ENCODE assay signal across 19 mouse cellular contexts in the genomic region with DNA sequence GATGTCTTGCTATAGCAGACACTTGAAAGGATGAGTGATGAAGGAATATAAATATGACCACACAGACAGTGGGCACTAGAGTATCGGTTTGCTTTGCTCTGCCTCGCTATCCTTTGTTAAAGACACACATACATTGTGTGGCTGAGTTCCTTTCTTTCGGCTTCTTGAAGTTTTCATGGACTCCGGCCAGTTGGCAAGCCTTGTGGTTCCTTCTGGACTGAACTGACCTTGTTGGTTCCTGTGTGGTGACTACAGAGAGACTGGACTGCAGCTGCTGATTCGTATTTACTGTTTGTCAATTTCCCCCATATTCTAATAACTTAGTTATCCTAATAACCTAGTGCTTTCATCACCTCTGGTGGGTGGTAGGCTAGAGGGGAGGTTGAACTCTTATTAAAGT.
DNase-seq lines count a peak whose midpoint lies in the region; ATAC-seq and TF ChIP-seq lines count a peak whose summit lies in the region.
"Had no signal": no experiment of that assay in that cellular context is flagged by ENCODE, and none has a peak within 500 bp of the region (broad histone marks: within the 10 kb centered on the region; RNA-seq: fewer than 3 reads in every experiment).

No protein-coding gene starts in this region.

- TF ChIP-seq CTCF in lung, postnatal 0 days (IDR thresholded peaks at IDR 0.05), result no peak

- no peak overlapping the region for H3K4me3 ChIP-seq in heart, embryonic 12.5 days
- H3K4me3 ChIP-seq in lung, postnatal 0 days (ENCODE audit: low read depth, low read length), result no peak overlapping the region
- H3K4me3 ChIP-seq: embryonic facial prominence, embryonic 15.5 days; forebrain, embryonic 13.5 days; heart, embryonic 13.5 days; hindbrain, embryonic 12.5 days; left cerebral cortex, adult 2 months; limb, embryonic 13.5 days; neural tube, embryonic 15.5 days; stomach, embryonic 15.5 days had no signal

- H3K4me1 ChIP-seq in heart, embryonic 12.5 days (replicated peaks), result no peaks in the 10 kb centered on the region
- H3K4me1 ChIP-seq in lung, postnatal 0 days (ENCODE audit: insufficient read depth, low read depth, low read length), result no peaks in the 10 kb centered on the region
- H3K4me1 ChIP-seq: embryonic facial prominence, embryonic 15.5 days; forebrain, embryonic 13.5 days; heart, embryonic 13.5 days; hindbrain, embryonic 12.5 days; neural tube, embryonic 15.5 days; stomach, embryonic 15.5 days had no signal

- ATAC-seq in heart, embryonic 12.5 days (ENCODE audit: insufficient number of reproducible peaks, low FRiP score), result no peak
- no peak for ATAC-seq in lung, postnatal 0 days
- ATAC-seq: forebrain, embryonic 13.5 days had no signal

- no peak overlapping the region for H3K27ac ChIP-seq in heart, embryonic 12.5 days (ENCODE audit: poor library complexity, severe bottlenecking)
- no peak overlapping the region for H3K27ac ChIP-seq in lung, postnatal 0 days (ENCODE audit: low read length)
- H3K27ac ChIP-seq: embryonic facial prominence, embryonic 15.5 days; forebrain, embryonic 13.5 days; heart, embryonic 13.5 days; hindbrain, embryonic 12.5 days; kidney, postnatal 0 days; left cerebral cortex, adult 2 months; limb, embryonic 13.5 days; neural tube, embryonic 15.5 days; stomach, embryonic 15.5 days had no signal

- H3K9me3 ChIP-seq in heart, embryonic 12.5 days (replicated peaks), result 0 out of 2 replicates have a peak, but pooled peaks cover 2% of the 10 kb centered on the region
- H3K9me3 ChIP-seq in lung, postnatal 0 days (ENCODE audit: low read length), result no peaks in the 10 kb centered on the region
- H3K9me3 ChIP-seq: embryonic facial prominence, embryonic 15.5 days; forebrain, embryonic 13.5 days; heart, embryonic 13.5 days; hindbrain, embryonic 12.5 days; neural tube, embryonic 15.5 days; stomach, embryonic 15.5 days had no signal

- H3K36me3 ChIP-seq in heart, embryonic 12.5 days, result no peaks in the 10 kb centered on the region
- H3K36me3 ChIP-seq in lung, postnatal 0 days (ENCODE audit: insufficient read depth, low read length), result no peaks in the 10 kb centered on the region
- H3K36me3 ChIP-seq: embryonic facial prominence, embryonic 15.5 days; heart, embryonic 13.5 days; hindbrain, embryonic 12.5 days; limb, embryonic 13.5 days; neural tube, embryonic 15.5 days; stomach, embryonic 15.5 days had no signal

- 82% methylated on average over 5 of the region's 5 CpGs for WGBS in heart, embryonic 12.5 days
- 54% methylated on average over 5 of the region's 5 CpGs for WGBS in lung, postnatal 0 days

- peak; percentile 10 to 34 for DNase-seq in heart, postnatal 10 days
- DNase-seq in lung, postnatal 36 days, result peak; percentile 7
- no peak for DNase-seq in lung, postnatal 0 days (ENCODE audit: low spot score)
- DNase-seq in adrenal gland, postnatal 25 days, result peak; percentile 46
- peak; percentile 35 for DNase-seq in ovary, postnatal 14 days (ENCODE audit: low spot score)
- DNase-seq in frontal cortex, adult 2 months (ENCODE audit: extremely low spot score in 1 of 2, low spot score in 1 of 2), result no peak
- no peak for DNase-seq in frontal cortex, postnatal 36 days (ENCODE audit: low spot score in 2 of 2)
- DNase-seq: cerebellum, adult 11 months; gastrocnemius, postnatal 25 days had no signal

- intact Hi-C loops in heart, postnatal 10 days (cut with DNase I), result no loop called here

- no peak for TF ChIP-seq EP300 in lung, postnatal 0 days (IDR thresholded peaks at IDR 0.05)

- H3K4me2 ChIP-seq in heart, embryonic 12.5 days, result no peak overlapping the region
- no peak overlapping the region for H3K4me2 ChIP-seq in lung, postnatal 0 days (replicated peaks; ENCODE audit: low read depth, low read length)
- H3K4me2 ChIP-seq: embryonic facial prominence, embryonic 15.5 days; forebrain, embryonic 13.5 days; heart, embryonic 13.5 days; hindbrain, embryonic 12.5 days; limb, embryonic 13.5 days; neural tube, embryonic 15.5 days; stomach, embryonic 15.5 days had no signal

- H3K9ac ChIP-seq in heart, embryonic 12.5 days, result no peak overlapping the region
- H3K9ac ChIP-seq in lung, postnatal 0 days (replicated peaks; ENCODE audit: low read depth), result no peak overlapping the region
- H3K9ac ChIP-seq: embryonic facial prominence, embryonic 15.5 days; forebrain, embryonic 13.5 days; heart, embryonic 13.5 days; hindbrain, embryonic 12.5 days; limb, embryonic 13.5 days; neural tube, embryonic 15.5 days; stomach, embryonic 15.5 days had no signal

- H3K27me3 ChIP-seq in heart, embryonic 12.5 days (replicated peaks), result no peaks in the 10 kb centered on the region
- H3K27me3 ChIP-seq in lung, postnatal 0 days (replicated peaks; ENCODE audit: insufficient read depth, low read length), result no peaks in the 10 kb centered on the region
- H3K27me3 ChIP-seq: embryonic facial prominence, embryonic 15.5 days; forebrain, embryonic 13.5 days; heart, embryonic 13.5 days; hindbrain, embryonic 12.5 days; limb, embryonic 13.5 days; neural tube, embryonic 15.5 days; stomach, embryonic 15.5 days had no signal

Comparison
In these comparisons a context has a peak if more than half of its experiments do, and no peak if none do; other contexts are left out.
1. DNase-seq: peak in heart, postnatal 10 days (2 of 2), lung, postnatal 36 days (single experiment), adrenal gland, postnatal 25 days (single experiment) and ovary, postnatal 14 days (single experiment); none in lung, postnatal 0 days (single experiment), frontal cortex, adult 2 months (0 of 2) and frontal cortex, postnatal 36 days (0 of 2).